In the genomic region with DNA sequence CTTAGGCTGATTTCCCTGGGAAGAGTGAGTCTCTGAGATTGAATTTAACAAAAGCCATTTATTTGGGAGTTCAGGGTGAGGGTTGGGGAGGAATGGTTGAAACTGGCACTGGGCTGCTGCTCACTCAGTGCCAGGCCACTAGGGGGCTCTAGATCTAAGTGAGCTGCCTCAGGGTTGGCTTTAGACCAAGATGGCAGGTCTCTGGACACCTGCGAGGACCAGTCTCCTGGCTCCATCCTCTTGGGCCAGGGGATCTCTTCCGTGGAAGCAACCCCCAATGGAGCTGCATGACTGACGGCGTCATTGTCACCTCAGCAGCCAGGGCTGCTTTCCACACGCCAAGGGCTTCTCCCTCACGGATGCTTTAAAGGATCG, we compare ENCODE assay signal across 9 mouse cellular contexts. TPM values are rescaled to one million over a fixed set of nuclear protein-coding genes. Genes with fewer than 3 reads are reported as not detected.
DNase-seq lines count a peak whose midpoint lies in the region; ATAC-seq and TF ChIP-seq lines count a peak whose summit lies in the region.
"Had no signal": no experiment of that assay in that cellular context is flagged by ENCODE, and none has a peak within 500 bp of the region (broad histone marks: within the 10 kb centered on the region; RNA-seq: fewer than 3 reads in every experiment).

No protein-coding gene starts in this region.

- WGBS in forebrain, embryonic 12.5 days, result 64% methylated on average over 7 of the region's 7 CpGs

- peak; percentile 52 for DNase-seq in gastrocnemius, adult 2 months
- DNase-seq in gastrocnemius, postnatal 14 days, result no peak
- DNase-seq in retina, embryonic 14.5 days (ENCODE audit: low spot score), result peak; percentile 41
- no peak for DNase-seq in retina, postnatal 1 day
- DNase-seq in natural killer cell, adult 2 months (ENCODE audit: low spot score in 2 of 2), result no peak

- peaks cover 74% of the 10 kb centered on the region for H3K9me3 ChIP-seq in forebrain, embryonic 12.5 days

- peak; percentile 61 for TF ChIP-seq CTCF in gastrocnemius, adult 2 months (IDR thresholded peaks at IDR 0.05)

- H3K4me1 ChIP-seq in forebrain, embryonic 12.5 days, result no peaks in the 10 kb centered on the region

- H3K27me3 ChIP-seq in forebrain, embryonic 12.5 days, result no peaks in the 10 kb centered on the region

- no peak overlapping the region for H3K9ac ChIP-seq in forebrain, embryonic 12.5 days

- peak; percentile 50 for ATAC-seq in common myeloid progenitor, adult 5-6 weeks (replicated peaks; ENCODE audit: low read depth, poor library complexity, severe bottlenecking)
- ATAC-seq in monocyte, adult 5-6 weeks (replicated peaks; ENCODE audit: insufficient number of reproducible peaks, low FRiP score, low TSS enrichment, poor library complexity, severe bottlenecking), result 0 out of 2 replicates have a peak, but pooled peaks have one; percentile 4
- no peak; the same call in 1 of the 2 replicates for ATAC-seq in forebrain, embryonic 12.5 days (ENCODE audit: low FRiP score)

- no peak overlapping the region for H3K4me2 ChIP-seq in forebrain, embryonic 12.5 days

- no peak overlapping the region for H3K4me3 ChIP-seq in gastrocnemius, adult 2 months
- H3K4me3 ChIP-seq in forebrain, embryonic 12.5 days (replicated peaks), result no peak overlapping the region

- H3K27ac ChIP-seq in gastrocnemius, adult 2 months, result no peak overlapping the region
- no peak overlapping the region for H3K27ac ChIP-seq in forebrain, embryonic 12.5 days

- intact Hi-C loops in gastrocnemius, adult 2 months (cut with DNase I), result no loop called here
- intact Hi-C loops in gastrocnemius, postnatal 14 days (cut with DNase I; ENCODE audit: low total_unique reads), result no loop called here

- H3K36me3 ChIP-seq in forebrain, embryonic 12.5 days (replicated peaks), result no peaks in the 10 kb centered on the region

RNA-seq across cellular contexts. Expression of gene Trpm8, which starts 7.5 kb away (rescaled TPM):
- not detected for total RNA-seq in gastrocnemius, adult 2 months (2021)
- not detected for total RNA-seq in gastrocnemius, postnatal 14 days (2021)
- not detected in 2 replicates for total RNA-seq in common myeloid progenitor, adult 5-6 weeks (2017)
- not detected in 3 replicates for total RNA-seq in monocyte, adult 5-6 weeks (2017)
- not detected in 2 replicates for polyA plus RNA-seq in forebrain, embryonic 12.5 days (2016; fragmentation: Nextera tagmentation; extraction: Ambion mirVana)
- polyA plus RNA-seq: liver, embryonic 16.5 days had no signal

RNA-seq across cellular contexts. Expression of gene Hjurp, which starts 7.5 kb away (rescaled TPM):
- total RNA-seq in gastrocnemius, adult 2 months (2021), result 1 to 10 TPM; 6.1 to 6.6 TPM
- total RNA-seq in gastrocnemius, postnatal 14 days (2021), result 10 to 100 TPM; 16.8 to 17.1 TPM
- 186 and 205 TPM in 2 replicates for total RNA-seq in common myeloid progenitor, adult 5-6 weeks (2017)
- 79.2 to 121 TPM (median 80.4 TPM) in 3 replicates for total RNA-seq in monocyte, adult 5-6 weeks (2017)
- 209 and 210 TPM in 2 replicates for polyA plus RNA-seq in forebrain, embryonic 12.5 days (2016; fragmentation: Nextera tagmentation; extraction: Ambion mirVana)

RNA-seq across cellular contexts. Expression of gene Mroh2a, which starts 58.1 kb away (rescaled TPM):
- total RNA-seq in gastrocnemius, adult 2 months (2021), result not detected
- not detected for total RNA-seq in gastrocnemius, postnatal 14 days (2021)
- total RNA-seq in common myeloid progenitor, adult 5-6 weeks (2017), result 0.15 and 0.18 TPM in 2 replicates
- total RNA-seq in monocyte, adult 5-6 weeks (2017), result 0.38 to 2.2 TPM (median 1.2 TPM) in 3 replicates
- polyA plus RNA-seq in forebrain, embryonic 12.5 days (2016; fragmentation: Nextera tagmentation; extraction: Ambion mirVana), result 1.4 and 1.7 TPM in 2 replicates

Comparison
In these comparisons a context has a peak if more than half of its experiments do, and no peak if none do; other contexts are left out.
1. DNase-seq: peak in gastrocnemius, adult 2 months (single experiment) and retina, embryonic 14.5 days (single experiment); none in gastrocnemius, postnatal 14 days (single experiment), retina, postnatal 1 day (single experiment) and natural killer cell, adult 2 months (0 of 2).